Mouse (Mus musculus): ENCODE data around the gene Ccdc181. TPM values are rescaled to one million over a fixed set of nuclear protein-coding genes. Genes with fewer than 3 reads are reported as not detected.

Gene Ccdc181
- polyA plus RNA-seq, 1 experiment from 2014 or later: 11.0 TPM

Other genes with a start within 250 kb of the Ccdc181 start
- gene Sele, start 227.4 kb upstream of the Ccdc181 start, polyA plus RNA-seq (2015; fragmentation: Nextera tagmentation; extraction: Ambion mirVana): 0.10 and 0.17 TPM in 2 replicates
- gene Sell, start 213.6 kb upstream of the Ccdc181 start, polyA plus RNA-seq (2015; fragmentation: Nextera tagmentation; extraction: Ambion mirVana): 0.46 and 0.49 TPM in 2 replicates
- gene Selp, start 160.3 kb upstream of the Ccdc181 start, polyA plus RNA-seq (2015; fragmentation: Nextera tagmentation; extraction: Ambion mirVana): 0.30 and 1.1 TPM in 2 replicates
- 0.30 and 0.31 TPM in 2 replicates for gene F5, start 123.7 kb upstream of the Ccdc181 start, polyA plus RNA-seq (2015; fragmentation: Nextera tagmentation; extraction: Ambion mirVana)
- 9.1 and 10.4 TPM in 2 replicates for gene Slc19a2, start 26.5 kb upstream of the Ccdc181 start, polyA plus RNA-seq (2015; fragmentation: Nextera tagmentation; extraction: Ambion mirVana)
- 48.6 and 51.2 TPM in 2 replicates for gene Nme7, start 28.5 kb downstream of the Ccdc181 start, polyA plus RNA-seq (2015; fragmentation: Nextera tagmentation; extraction: Ambion mirVana)
- 30.9 and 32.7 TPM in 2 replicates for gene Blzf1, start 31.9 kb downstream of the Ccdc181 start, polyA plus RNA-seq (2015; fragmentation: Nextera tagmentation; extraction: Ambion mirVana)
- 163 and 179 TPM in 2 replicates for gene Atp1b1, start 182.8 kb downstream of the Ccdc181 start, polyA plus RNA-seq (2015; fragmentation: Nextera tagmentation; extraction: Ambion mirVana)

Data from kidney, embryonic 15.5 days (tissue).